Mouse (Mus musculus): ENCODE data around the gene Ppt2. TPM values are rescaled to one million over a fixed set of nuclear protein-coding genes. Genes with fewer than 3 reads are reported as not detected.
A peak's percentile ranks its signal among the peaks of the same experiment; 100 is the strongest.

Gene Ppt2
- polyA plus RNA-seq, 1 experiment = 16.6 TPM

GRCm38 (mm10) chr17:34629796-34630603 lies 1.7 kb upstream of the Ppt2 start:
- H3K27ac ChIP-seq (ENCODE audit: control insufficient read depth, insufficient read depth, low read depth, low read length, poor library complexity) = no peak overlapping the region
- H3K4me3 ChIP-seq (replicated peaks; ENCODE audit: control insufficient read depth, low read depth, low read length) = no peak overlapping the region
- peaks cover 1% of the 10 kb centered on the region; the same call in 1 of the 2 replicates for H3K4me1 ChIP-seq (ENCODE audit: control insufficient read depth, insufficient read depth, low read length)
- WGBS = 18% methylated on average over 12 of the region's 12 CpGs
- no peak for TF ChIP-seq CTCF (IDR thresholded peaks at IDR 0.05; ENCODE audit: control insufficient read depth, insufficient read depth, low read length)
- no peak for TF ChIP-seq POLR2A (IDR thresholded peaks at IDR 0.05; ENCODE audit: borderline replicate concordance, control insufficient read depth, low read depth, low read length)

GRCm38 (mm10) chr17:34629221-34629751 lies 976 bp upstream of the Ppt2 start, which contains the start of gene Prrt1:
Prrt1 (plus strand) TSS chr17:34629533.
- H3K27ac ChIP-seq (ENCODE audit: control insufficient read depth, insufficient read depth, low read depth, low read length, poor library complexity) = no peak within 1 kb of the TSS
- TF ChIP-seq CTCF (IDR thresholded peaks at IDR 0.05; ENCODE audit: control insufficient read depth, insufficient read depth, low read length) (no peak), POLR2A (IDR thresholded peaks at IDR 0.05; ENCODE audit: borderline replicate concordance, control insufficient read depth, low read depth, low read length) (no peak)
- no peak within 1 kb of the TSS for H3K4me3 ChIP-seq (replicated peaks; ENCODE audit: control insufficient read depth, low read depth, low read length)
- 43% methylated on average over 16 of the region's 16 CpGs for WGBS
- H3K4me1 ChIP-seq (ENCODE audit: control insufficient read depth, insufficient read depth, low read length) = peaks cover 1% of the 10 kb centered on the region; the same call in 1 of the 2 replicates

GRCm38 (mm10) chr17:34628644-34628967 lies 296 bp upstream of the Ppt2 start:
- H3K27ac ChIP-seq (ENCODE audit: control insufficient read depth, insufficient read depth, low read depth, low read length, poor library complexity) = no peak overlapping the region
- peaks cover 1% of the 10 kb centered on the region; the same call in 1 of the 2 replicates for H3K4me1 ChIP-seq (ENCODE audit: control insufficient read depth, insufficient read depth, low read length)
- WGBS = 67% methylated on average over 5 of the region's 5 CpGs
- no peak for TF ChIP-seq POLR2A (IDR thresholded peaks at IDR 0.05; ENCODE audit: borderline replicate concordance, control insufficient read depth, low read depth, low read length)
- TF ChIP-seq CTCF (IDR thresholded peaks at IDR 0.05; ENCODE audit: control insufficient read depth, insufficient read depth, low read length) = no peak
- no peak overlapping the region for H3K4me3 ChIP-seq (replicated peaks; ENCODE audit: control insufficient read depth, low read depth, low read length)

- WGBS = under 1% methylated on average over 45 of the region's 45 CpGs
- peak overlapping the region; percentile 66 for H3K27ac ChIP-seq (ENCODE audit: control insufficient read depth, insufficient read depth, low read depth, low read length, poor library complexity)
- H3K4me3 ChIP-seq (replicated peaks; ENCODE audit: control insufficient read depth, low read depth, low read length) = peak overlapping the region; percentile 63
- peak; percentile 18; the same call in 1 of the 2 replicates for TF ChIP-seq POLR2A (IDR thresholded peaks at IDR 0.05; ENCODE audit: borderline replicate concordance, control insufficient read depth, low read depth, low read length)
- no peak for TF ChIP-seq CTCF (IDR thresholded peaks at IDR 0.05; ENCODE audit: control insufficient read depth, insufficient read depth, low read length)
- H3K4me1 ChIP-seq (ENCODE audit: control insufficient read depth, insufficient read depth, low read length) = no peaks in the 10 kb centered on the region; the same call in 1 of the 2 replicates
Measured at GRCm38 (mm10) chr17:34627093-34627942, 992 bp downstream of the Ppt2 start.

GRCm38 (mm10) chr17:34626773-34627092 lies 1.6 kb downstream of the Ppt2 start:
- H3K27ac ChIP-seq (ENCODE audit: control insufficient read depth, insufficient read depth, low read depth, low read length, poor library complexity) = peak overlapping the region; percentile 55
- TF ChIP-seq POLR2A (IDR thresholded peaks at IDR 0.05; ENCODE audit: borderline replicate concordance, control insufficient read depth, low read depth, low read length) (no peak), CTCF (IDR thresholded peaks at IDR 0.05; ENCODE audit: control insufficient read depth, insufficient read depth, low read length) (peak; percentile 40; the same call in 1 of the 2 replicates)
- H3K4me3 ChIP-seq (replicated peaks; ENCODE audit: control insufficient read depth, low read depth, low read length) = peak overlapping the region; percentile 63
- H3K4me1 ChIP-seq (ENCODE audit: control insufficient read depth, insufficient read depth, low read length) = no peaks in the 10 kb centered on the region; the same call in 1 of the 2 replicates
- under 1% methylated on average over 18 of the region's 18 CpGs for WGBS

- Histone ChIP-seq H3K27ac (ENCODE audit: control insufficient read depth, insufficient read depth, low read depth, low read length, poor library complexity) (peak overlapping the region; percentile 55; the same call in 1 of the 2 replicates), H3K4me1 (ENCODE audit: control insufficient read depth, insufficient read depth, low read length) (no peaks in the 10 kb centered on the region; the same call in 1 of the 2 replicates), H3K4me3 (replicated peaks; ENCODE audit: control insufficient read depth, low read depth, low read length) (peak overlapping the region; percentile 63)
- no peak for TF ChIP-seq CTCF (IDR thresholded peaks at IDR 0.05; ENCODE audit: control insufficient read depth, insufficient read depth, low read length)
- no peak for TF ChIP-seq POLR2A (IDR thresholded peaks at IDR 0.05; ENCODE audit: borderline replicate concordance, control insufficient read depth, low read depth, low read length)
- WGBS = 63% methylated on average over 16 of the region's 16 CpGs
Measured at GRCm38 (mm10) chr17:34626062-34626772, 2.1 kb downstream of the Ppt2 start.

GRCm38 (mm10) chr17:34624981-34625380 lies 3.3 kb downstream of the Ppt2 start:
- no peak for TF ChIP-seq POLR2A (IDR thresholded peaks at IDR 0.05; ENCODE audit: borderline replicate concordance, control insufficient read depth, low read depth, low read length)
- TF ChIP-seq CTCF (IDR thresholded peaks at IDR 0.05; ENCODE audit: control insufficient read depth, insufficient read depth, low read length) = no peak
- Histone ChIP-seq H3K4me1 (ENCODE audit: control insufficient read depth, insufficient read depth, low read length) (no peaks in the 10 kb centered on the region), H3K27ac (ENCODE audit: control insufficient read depth, insufficient read depth, low read depth, low read length, poor library complexity) (no peak overlapping the region), H3K4me3 (replicated peaks; ENCODE audit: control insufficient read depth, low read depth, low read length) (no peak overlapping the region)
- 90% methylated on average over 3 of the region's 3 CpGs for WGBS

Measured in bone marrow, adult 2 months (tissue).